Mouse (Mus musculus): ENCODE data around the gene Lmx1a. TPM values are rescaled to one million over a fixed set of nuclear protein-coding genes. Genes with fewer than 3 reads are reported as not detected.

The Lmx1a gene
- polyA plus RNA-seq (2012; fragmentation: generic; extraction: Trizol) = not detected

GRCm38 (mm10) chr1:167689232-167689261, at the start of gene Lmx1a:
Gene Lmx1a, plus strand, starts transcription at chr1:167689237.

Other genes starting within 250 kb of the Lmx1a start
- not detected for gene Lrrc52, start 222.5 kb upstream of the Lmx1a start, polyA plus RNA-seq (2012; fragmentation: generic; extraction: Trizol)
- gene Rxrg, start 90.9 kb upstream of the Lmx1a start, polyA plus RNA-seq (2012; fragmentation: generic; extraction: Trizol) = not detected

All from C3H10T1/2 (cell line).